Mouse (Mus musculus) left cerebral cortex, adult 18-20 months (tissue): Measurements from ENCODE around the gene Lrmda. TPM values are rescaled to one million over a fixed set of nuclear protein-coding genes. Genes with fewer than 3 reads are reported as not detected.

Experiments used
- DNase-seq, 2 experiments: peaks; one replicate each; pipeline ENCODE4 v3.0.0; 2021 to 2022; ENCODE audit warnings: low spot score in 2 of 2, mixed read lengths in 1 of 2
- total RNA-seq, 2 experiments: library from RNA; stranded (reverse); gene quantifications; 2 replicates each; pipeline ENCODE4 v1.2.3; 2021

Gene Lrmda
- total RNA-seq, 2 experiments from 2014 or later = 1.4 to 1.7 TPM

DNA sequence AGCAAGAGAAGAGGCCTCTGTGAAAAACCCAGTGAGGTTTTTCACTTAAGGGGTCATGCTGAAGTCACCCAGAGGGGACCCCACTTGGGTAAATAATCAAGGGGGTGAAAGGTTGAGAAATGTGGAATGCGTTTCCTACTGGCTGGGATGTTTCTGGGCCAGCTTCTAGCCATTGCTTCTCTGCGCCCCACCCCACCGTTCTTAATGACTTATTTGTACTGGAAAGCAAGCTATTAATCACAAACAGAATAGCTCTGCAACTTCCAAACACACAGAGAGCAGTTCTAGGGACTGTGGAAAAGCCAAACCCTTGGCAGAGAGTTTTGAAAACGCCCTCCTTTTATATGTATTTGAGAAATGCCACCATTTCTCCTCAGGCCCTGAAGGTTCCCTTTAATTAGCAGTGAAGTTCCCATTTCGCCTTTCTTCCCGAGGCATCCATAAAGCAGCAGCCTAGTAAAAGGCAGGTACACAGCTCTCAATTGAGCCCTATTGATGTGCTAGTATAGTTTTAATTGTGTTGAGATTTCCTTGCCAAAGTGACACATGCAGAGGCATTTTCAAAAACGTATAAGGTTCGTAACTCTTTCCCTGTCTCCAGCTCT, 70.5 kb downstream of the Lrmda start:
- DNase-seq = no peak

DNA sequence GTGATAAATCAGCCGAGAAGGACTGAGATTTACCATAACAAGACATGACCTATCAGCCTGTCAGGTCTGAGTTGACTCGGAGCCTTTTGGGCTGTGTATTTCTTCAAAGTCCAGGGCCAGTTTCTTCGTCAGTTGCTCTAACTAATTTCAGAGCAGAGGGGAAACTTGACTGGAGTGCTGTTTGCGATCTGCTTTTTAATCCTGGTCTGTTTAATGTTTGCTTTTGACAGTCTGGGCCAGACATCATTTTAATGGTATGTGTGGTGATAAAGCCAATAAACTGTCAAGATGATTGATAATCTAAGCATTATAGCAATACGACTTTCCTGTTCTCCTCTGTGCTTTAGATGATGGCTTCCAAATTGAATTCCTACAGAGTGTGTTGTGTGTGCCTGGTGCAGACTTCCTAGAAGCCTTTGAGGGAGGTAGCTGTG, 71.3 kb downstream of the Lrmda start:
- no peak for DNase-seq

DNA sequence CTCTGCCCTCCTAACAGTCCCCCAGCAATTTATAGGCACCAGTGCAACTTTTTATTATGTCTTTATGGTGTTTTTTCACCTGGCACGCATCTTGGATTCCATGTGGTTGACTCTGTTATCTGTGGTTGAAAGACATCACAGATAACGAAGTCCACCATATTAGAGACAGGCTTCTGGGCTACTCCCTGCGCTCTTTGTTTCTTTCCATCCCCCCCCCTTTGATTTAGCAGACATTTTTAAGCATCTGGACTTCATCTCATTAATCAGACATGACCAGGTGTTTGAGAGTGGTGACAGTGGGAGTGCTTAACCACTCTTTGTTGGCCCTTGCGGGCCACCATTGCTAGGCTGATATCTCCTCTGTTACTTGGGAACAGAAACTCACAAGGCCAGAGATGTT, 71.8 kb downstream of the Lrmda start:
- DNase-seq = no peak

DNA sequence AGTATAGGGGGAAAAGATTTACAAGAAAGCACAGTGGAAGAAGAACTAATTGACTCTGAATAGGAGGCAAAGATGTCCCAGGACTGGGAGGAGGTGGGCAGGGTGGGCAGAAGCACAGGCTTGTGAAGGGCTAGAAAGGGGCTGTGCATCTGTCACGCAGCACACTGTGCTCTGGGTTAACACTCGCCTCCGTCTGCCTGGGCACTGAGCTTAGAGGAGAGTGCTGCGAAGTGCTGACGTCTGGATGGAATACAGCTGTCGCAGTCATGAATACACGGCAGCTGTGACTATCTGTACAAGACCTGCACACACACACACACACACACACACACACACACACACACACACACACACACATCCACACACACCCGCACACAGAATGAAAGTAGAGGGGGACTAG, 73.6 kb downstream of the Lrmda start:
- no peak for DNase-seq

DNA sequence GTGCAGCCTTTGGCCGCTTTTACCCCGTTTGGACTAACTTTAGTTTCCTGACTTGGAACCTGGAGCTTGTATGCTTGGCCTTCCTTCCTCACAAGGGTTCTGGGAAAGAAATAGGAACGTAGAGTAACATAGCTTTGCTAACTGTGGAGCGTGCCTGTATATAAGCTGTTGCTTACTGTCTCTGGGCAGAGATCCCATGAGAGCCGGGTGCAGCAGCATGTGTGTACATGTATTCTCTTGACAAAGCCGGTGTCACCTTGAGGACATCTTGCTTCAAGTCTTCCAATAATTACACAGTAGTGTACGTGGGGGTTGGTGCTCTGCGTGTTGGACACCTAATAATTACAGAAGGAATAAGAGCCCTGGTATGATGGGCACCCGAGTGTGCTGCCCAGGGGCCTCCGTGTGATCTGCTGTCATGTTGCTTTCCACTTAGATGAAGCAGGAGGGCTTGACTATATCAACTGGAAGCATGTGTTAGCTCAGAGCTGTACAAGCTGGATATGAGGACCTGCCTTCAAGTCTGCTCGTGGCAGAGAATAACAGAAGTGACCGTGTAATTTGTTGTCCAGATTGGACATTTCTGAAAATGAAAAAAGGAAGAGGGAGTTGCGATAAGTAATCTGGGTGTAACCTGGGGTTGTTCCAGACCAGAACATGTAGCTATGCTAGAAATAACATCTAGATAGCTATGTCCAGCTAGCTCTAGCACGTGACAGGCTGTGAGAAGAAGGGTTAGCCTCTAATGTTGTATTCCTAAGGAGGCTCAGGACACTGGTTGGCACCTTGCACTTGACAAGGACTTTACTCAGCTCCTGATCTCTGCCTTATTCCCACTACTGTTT, 82.7 kb downstream of the Lrmda start:
- DNase-seq = no peak

DNA sequence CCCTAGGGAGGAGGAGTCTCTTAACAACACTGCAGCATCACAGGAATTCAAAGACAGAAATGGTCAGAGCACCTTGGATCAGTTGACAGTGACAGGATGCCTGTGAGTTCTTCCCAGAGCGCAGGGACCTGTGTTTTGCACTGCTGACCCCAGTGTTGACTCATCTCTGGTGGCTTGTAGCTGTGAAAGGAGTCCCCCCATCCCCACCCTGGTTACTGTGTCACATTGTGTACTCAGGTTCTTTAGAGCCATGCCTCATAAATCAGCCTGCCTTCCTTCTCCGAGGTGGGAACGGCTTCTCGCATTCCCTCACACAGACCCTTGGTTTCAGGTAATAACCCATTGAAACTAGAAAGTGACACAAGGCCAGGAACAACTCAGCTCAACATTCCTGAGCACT, 86.3 kb downstream of the Lrmda start:
- no peak for DNase-seq

DNA sequence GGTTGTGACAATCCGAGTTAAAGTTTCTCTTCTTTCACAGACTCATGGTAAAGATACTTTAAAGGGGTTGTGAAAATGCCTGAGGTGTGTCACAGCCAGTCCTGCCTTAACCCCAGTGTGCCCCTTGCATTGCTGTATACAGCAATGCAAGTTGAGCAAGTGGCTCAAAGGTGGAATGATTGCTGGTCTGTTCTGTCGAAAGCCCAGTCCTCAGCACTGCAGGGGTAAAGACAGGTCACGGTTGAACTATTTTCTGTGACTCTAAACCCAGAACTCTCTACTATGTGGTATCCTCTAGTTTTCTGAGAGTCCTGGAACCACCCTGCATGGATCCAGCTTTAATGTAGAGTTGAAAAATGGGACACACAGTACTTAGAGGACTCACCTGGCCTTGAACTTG, 87.3 kb downstream of the Lrmda start:
- DNase-seq = no peak

DNA sequence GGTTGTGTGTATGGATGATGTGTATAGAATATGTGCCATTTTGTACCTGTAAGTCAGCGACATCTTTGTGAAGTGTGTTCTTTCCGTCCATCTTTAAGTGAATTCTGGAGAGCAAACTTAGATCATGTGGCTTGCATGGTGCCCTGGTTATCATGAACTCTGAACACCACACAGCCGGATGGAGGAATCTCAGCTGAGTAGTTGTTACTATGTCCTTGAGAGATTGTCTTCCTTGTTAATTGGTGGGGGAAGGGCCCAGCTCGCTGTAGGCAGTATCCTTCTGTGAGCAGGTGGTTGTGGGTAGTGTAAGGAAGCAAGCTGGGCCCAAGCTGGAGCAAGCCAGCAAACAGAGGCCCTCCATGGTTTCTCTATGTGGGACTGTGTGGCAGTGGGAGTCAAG, 89.9 kb downstream of the Lrmda start:
- no peak for DNase-seq

DNA sequence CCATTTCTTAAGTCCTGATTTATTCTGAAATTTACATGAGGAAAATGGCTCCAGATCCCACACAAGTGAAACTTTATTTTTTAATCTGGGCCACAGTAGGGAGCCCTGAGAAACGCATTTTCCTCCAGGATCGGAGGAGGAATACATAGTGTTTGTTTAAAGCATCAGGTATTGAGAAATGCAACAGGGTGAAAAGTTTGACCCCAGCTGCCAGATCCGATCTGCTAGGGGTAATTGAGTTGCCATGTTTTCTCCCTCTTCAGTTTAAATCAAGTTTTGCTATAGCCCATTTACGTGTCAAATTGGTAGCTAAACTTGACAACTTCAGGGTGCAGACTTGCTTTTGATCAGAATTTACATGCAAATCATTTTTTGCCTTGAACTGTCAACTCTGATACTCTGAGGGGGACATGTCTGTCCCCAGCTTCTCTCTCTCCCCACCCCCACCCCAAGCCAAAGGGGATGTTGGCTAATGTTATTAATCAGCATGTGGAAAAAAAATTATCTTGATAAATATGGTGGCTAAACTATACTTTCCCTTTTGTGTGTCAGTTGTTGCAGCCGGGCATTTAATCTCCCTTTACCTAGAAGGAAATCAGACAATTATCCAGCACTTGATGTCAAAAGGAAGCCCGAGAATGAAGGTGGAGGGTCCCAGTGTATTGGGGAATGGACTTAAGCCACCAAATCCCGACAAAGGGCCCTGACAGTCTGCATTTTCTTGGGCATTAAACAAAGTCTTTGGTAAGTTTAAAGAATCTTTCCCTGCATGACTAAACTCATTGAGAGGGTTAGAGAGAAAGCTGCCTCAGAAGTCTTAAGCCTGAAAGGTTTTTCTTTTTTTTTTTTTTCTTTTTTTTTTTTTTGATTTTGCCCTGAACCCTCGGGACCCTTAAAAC, 94.2 kb downstream of the Lrmda start:
- DNase-seq = no peak

DNA sequence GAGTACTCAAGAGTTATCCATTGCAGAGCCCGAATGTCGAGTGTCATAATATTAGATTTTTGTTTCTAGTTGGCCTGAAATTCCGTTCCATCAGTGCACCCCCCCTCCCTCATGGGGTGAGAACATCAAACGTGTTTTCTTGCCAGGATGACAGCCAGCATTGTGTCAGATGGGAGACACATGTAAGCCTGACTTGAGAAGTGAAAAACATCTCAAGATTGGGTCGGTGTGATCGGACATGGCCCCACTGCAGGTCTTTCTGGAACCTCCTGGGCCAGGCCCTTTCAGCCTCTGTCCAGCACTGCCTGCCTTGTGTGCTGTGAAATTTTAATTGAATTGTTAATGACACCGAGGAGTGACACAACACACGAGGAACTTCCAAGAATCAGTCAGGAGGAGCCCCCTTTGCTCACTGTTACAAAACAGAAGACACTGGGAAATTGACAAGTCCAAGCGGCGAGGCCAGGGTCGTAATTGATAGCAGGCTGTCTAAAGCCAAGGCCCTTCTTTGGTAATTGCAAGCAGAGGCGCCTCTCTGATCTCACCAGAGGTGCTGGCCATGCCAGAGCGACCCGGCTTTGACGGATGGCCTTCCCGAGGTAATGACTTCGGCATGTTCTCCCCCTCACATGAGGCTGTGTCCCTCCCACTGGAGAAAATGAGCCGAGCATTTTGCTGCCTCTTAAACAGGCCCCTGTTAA, 95.3 kb downstream of the Lrmda start:
- no peak for DNase-seq

DNA sequence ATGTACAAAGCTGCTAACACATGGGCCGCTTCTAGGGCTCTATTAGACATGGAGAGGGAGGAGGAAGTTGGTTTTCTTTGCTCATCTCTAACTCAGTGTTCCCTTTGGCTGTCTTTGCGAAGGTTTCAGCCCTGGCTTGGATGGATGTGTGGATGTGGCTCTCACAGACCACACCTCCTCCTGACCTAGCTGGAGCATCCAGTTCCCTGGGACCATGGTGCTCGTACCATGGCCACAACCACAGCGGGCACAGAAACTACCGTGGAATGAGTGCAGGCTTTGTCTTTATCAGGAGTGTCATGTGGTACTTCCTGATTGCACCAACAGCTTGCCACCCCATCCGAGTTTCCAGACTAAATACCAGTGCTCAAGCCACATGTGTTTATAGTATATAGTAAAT, 98.6 kb downstream of the Lrmda start:
- no peak for DNase-seq

DNA sequence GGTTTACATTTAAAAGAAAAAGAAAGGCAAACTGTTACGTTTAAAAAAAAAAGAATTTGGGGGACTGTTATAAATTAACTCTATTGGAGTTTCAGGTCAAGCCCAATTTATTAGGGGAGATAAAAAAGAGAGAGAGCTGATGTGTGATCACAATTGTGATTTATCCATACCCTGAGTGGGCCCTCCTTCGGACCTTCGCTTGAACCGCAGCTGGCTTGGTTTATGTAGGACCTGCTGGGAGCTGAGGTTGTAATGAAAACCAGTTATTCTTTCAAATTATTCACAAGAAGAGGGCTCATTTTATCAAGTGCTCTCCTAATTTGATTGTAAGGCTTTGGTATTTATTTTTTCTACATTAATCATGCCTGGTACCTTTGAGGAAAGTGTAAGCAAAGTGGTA, 99.0 kb downstream of the Lrmda start:
- DNase-seq = no peak

DNA sequence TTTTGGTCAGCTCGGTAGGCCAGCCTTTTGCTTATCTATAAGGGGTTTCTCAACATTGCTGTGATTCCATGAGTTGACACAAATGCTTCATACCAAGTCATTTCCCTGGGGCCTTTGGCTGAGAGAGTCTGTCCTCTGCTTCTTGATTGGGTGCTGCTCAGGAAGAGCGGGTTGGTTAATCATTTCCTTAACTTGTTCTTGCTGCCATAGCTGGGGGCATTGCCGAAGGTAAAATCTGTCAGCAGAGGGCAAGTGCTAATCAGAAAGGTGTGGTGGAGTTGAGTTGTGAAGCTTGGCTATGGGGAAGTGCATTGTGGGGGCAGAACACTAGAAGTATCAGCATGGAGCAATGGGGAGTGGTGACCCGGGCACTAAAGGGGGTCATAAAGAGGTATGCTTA, 106.8 kb downstream of the Lrmda start:
- no peak for DNase-seq

DNA sequence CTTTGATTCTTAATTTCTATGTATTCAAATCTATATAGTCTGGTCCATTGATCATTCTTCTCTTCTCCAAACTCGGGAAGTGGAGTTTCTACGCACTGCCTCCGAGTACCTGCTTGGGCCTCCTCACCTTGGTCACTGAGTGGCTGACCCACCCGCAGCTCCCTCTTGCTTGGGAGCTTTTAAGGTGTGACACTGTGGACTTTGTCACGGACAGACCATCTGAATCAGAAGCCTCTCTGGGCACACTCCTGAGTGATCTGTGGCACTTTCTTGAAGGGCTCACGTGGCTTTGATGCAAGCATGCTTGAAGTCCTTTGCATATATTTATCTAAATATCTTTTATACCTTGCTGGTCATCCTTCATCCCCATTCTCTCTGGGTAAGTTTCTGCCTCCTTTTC, 107.3 kb downstream of the Lrmda start:
- DNase-seq = no peak

DNA sequence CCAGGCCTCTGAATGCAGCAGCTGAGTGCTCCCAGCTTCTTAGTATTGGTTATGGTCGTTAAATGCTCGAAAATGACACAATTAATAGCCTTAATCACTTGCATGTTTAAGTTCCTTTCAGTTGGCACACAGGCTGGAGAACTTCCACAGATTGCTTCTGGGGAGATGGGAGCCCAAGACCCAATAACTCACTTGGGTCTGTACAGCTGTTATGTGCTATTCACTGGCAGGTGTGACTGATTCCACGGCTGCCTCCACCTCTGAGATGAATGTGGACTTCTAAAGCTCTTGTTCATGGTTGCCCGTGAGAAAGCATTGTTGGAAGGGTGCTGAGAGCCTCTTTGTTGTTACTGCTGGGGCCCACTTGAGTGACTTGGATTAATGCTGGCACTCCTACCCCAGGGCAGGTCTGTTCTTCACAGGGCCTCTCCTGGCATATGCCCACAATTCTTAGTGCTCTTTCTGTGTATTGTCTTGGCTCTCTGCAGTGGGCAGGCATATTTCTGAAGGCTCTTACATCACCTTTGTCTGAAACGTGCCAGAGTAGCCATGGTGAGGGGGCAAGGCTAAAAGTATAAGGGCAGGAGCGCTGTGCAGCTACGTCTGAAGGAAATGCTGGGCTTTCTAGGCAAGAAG, 111.6 kb downstream of the Lrmda start:
- DNase-seq = no peak

DNA sequence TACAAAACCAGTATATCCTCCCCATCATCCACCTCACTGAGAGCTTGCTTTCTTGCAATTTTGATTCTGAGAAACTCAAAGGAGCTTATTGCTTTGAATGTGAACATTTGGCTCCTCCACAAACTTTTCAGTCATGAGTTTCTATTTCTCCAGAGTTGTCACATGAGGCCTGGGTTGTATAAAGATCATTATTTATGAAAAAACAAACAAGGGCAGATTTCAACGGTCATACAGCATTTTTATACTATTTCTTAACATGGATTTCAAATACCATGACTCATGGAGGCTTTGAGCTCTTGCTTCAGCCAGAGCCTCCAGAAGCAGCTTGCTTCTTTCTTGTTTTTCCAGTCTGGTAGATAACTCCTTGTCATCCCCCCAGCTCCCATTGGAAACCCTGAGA, 119.8 kb downstream of the Lrmda start:
- no peak for DNase-seq

DNA sequence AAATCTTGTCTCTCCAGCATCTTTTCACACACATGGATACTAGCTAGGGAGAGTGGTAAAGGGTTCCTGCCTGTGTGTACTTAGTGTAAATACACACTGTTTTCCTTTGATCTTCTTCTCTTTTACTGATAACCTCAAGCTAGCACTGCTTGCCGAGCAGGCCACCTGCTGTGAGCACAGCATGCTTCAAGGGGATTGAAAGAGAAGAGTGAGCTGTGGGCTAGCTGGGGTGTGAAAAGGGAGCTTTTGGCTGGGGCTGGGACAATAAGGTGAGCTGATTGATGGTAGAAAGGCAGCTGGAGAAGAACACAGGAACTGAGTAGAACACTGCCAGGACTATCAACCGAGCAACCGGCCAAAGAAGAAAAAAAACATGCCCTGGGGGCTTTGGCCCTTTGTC, 124.5 kb downstream of the Lrmda start:
- DNase-seq = no peak

DNA sequence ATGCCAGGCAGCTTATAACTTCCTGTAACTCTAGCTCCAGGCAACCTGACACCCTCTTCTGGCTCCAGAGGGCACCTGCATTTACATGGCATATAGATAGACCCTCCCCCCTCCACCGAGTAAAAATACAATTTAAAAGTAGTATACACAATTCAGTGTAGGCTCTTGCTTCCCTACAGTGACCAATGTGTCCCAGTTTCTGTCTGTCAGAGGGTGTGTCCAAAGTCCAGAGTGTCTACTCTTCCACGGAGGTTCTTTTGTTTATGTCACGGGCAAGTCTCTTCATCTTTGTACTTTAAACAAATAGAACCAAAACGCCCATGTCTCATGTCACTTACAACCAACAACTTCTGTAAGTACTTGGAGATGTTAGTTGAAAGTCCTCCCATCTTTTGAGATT, 126.4 kb downstream of the Lrmda start:
- DNase-seq = no peak

DNA sequence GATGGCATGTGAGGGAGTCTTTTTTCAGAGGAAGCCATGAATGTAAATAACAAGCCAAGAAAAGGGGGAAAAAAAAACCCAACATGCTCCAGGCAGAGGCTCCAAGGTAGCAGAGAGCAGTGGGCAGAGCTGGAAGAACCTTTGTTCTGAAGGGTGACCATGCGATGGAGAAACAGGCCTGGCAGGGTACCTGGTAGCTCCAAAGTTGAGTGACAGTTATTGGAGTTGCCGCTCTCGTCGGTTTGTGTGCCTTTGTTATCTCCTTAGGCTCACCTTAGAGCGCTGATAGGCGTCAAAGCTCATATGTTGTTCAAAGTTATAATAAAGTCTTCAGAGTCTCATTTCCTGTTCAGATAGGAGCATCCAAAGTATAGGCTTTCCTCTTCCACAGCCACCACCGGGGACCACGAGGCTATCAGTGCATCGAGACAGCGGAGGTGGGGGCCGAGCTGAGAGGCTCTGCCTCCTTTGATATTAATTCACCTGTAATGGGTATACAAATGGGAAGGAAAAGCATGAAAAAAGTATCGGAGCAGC, 127.1 kb downstream of the Lrmda start:
- no peak for DNase-seq

DNA sequence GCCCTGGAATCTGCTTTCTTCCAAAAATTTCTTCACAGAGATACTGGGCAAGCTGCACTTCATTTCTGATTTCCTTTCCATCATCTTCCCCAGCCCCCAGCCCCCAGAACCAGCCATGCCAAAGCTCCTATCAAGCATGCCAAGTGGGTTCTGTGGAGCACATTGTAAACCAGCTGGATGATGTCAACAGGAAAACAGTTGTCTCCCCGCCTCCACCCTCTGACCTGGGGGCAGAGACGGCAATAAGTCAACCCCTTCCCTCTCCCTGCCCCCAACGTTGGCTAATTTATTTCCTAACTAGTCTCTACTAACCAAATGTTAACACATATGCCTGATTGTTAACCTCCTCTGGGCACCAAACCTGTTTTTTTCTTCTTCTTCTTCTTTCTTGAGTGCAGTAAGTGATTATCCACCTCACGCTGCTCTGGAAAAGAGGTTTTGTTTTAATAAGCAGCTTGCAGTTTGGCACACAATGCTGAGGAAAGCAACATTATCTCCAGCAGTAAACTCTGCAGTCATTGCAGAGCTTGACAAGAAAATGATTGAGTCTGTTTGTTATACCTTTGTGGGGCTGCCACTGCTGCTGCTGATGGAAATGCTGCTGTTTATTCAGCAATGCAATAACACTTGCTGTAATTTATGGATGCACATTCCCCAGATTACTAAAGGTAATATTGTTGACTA, 128.0 kb downstream of the Lrmda start:
- no peak for DNase-seq
